Mouse (Mus musculus) thymus, postnatal 36 days (tissue): Measurements from ENCODE around the gene Tbc1d10c.
A peak's percentile ranks its signal among the peaks of the same experiment; 100 is the strongest.

Experiments used
- DNase-seq, 2 experiments: peaks; one replicate each; pipeline ENCODE4 v3.0.0; 2022; ENCODE audit warnings: mixed read lengths in 2 of 2

The Tbc1d10c gene

DNA sequence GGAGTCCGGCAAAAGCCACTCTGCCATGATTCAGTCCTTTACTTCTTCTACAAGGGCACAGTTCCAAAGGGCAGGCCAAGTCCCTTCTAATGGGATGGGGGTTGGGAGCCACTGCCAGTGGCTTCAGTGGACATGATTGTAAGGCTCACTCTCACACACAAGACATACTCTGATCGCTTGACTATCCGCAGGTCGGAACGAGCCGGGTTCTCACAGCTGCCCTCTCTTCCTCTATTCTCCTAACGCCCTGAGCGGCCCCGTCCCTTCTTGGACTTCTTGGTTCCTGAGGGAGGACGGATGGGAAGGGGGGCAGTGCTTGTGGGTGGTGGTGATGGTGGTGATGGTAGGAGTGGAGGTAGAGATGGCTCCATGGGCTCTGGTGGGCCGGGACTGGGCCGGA lies 34.3 kb downstream of the Tbc1d10c start:
- no peak for DNase-seq

- DNase-seq: peak; percentile 39 to 63
Observed at GRCm38 (mm10) chr19:4156073-4156579, 35.0 kb downstream of the Tbc1d10c start.

DNA sequence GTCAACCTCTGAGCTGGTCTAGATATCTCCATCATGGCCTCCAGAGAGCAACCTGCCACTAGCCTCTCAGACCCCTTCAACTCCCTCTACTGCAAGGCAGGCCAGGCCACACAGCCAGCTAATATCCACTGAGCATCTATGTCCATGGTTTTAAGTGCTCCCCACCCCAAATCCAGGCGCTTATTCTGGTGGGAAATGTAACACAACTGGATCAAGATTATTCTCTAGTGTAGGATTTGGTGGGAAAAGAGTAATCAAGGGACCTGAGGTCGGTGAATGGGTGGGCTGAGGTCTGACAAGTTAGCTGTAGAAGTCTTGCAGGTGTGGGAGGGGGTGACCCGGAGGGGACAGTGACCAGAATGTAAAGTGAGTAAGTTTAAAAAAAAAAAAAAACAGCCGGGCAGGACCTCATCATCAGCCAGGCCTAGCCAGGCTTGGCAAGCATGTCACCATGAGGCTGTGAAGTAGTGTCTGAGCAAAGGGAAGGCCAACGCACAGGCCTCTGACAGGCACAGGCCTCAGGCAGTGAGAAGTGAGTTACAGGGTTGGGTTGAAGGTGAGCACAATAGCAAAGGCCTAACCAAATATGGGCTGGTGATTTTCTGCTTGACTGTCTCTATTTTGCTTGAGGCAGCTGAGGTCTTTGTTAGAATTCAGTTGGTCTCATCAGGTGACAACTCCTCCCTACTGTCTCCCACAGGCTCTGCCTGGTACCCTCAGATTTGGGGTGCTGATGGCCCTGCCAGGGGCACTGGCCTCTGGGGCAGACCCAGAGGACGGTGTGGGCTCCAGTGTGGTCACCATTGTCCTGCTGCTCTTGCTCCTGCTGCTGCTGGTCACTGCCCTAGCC lies 35.6 kb downstream of the Tbc1d10c start:
- DNase-seq: peak; percentile 43 to 52

GRCm38 (mm10) chr19:4154437-4155222 lies 36.5 kb downstream of the Tbc1d10c start:
- DNase-seq: peak; percentile 83 to 89

DNA sequence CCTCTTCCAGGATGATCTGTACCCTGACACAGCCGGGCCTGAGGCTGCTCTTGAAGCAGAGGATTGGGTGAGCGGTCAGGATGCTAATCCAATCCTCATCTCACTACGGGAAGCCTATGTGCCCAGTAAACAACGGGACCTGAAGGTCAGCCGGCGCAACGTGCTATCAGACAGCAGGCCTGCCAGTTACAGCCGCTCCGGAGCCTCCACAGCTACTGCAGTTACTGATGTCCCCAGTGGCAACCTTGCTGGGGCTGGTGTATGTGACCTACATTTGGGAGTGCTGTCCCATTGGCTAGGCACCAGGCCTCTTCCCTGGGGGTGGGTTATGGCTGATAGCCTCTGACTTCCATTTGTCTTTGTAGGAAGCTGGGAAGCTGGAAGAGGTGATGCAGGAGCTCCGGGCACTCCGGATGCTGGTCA lies 37.8 kb downstream of the Tbc1d10c start, which contains the start of gene Ptprcap:
TSS of gene Ptprcap (plus strand) at position 373 of the 423 bp plus-strand sequence.
- no peak for DNase-seq

GRCm38 (mm10) chr19:4152445-4153231 lies 38.4 kb downstream of the Tbc1d10c start:
- no peak for DNase-seq

- DNase-seq: no peak
Observed at GRCm38 (mm10) chr19:4151898-4152297, 39.2 kb downstream of the Tbc1d10c start.

DNA sequence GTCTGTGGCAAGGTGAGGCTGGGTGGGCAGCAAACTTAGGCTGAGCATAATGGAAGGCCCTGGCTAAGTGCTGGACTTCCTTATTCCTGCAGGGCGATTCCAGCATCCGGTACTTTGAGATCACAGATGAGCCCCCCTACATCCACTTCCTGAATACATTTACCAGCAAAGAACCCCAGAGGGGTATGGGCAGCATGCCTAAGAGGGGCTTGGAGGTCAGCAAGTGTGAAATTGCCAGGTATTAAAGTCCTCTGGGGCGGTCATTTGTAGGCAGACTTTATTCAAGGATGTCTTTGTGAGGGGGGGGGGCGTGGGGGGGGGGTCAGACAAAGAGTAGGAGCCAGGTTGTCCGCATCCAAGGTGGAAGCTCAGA lies 39.6 kb downstream of the Tbc1d10c start:
- no peak for DNase-seq

DNA sequence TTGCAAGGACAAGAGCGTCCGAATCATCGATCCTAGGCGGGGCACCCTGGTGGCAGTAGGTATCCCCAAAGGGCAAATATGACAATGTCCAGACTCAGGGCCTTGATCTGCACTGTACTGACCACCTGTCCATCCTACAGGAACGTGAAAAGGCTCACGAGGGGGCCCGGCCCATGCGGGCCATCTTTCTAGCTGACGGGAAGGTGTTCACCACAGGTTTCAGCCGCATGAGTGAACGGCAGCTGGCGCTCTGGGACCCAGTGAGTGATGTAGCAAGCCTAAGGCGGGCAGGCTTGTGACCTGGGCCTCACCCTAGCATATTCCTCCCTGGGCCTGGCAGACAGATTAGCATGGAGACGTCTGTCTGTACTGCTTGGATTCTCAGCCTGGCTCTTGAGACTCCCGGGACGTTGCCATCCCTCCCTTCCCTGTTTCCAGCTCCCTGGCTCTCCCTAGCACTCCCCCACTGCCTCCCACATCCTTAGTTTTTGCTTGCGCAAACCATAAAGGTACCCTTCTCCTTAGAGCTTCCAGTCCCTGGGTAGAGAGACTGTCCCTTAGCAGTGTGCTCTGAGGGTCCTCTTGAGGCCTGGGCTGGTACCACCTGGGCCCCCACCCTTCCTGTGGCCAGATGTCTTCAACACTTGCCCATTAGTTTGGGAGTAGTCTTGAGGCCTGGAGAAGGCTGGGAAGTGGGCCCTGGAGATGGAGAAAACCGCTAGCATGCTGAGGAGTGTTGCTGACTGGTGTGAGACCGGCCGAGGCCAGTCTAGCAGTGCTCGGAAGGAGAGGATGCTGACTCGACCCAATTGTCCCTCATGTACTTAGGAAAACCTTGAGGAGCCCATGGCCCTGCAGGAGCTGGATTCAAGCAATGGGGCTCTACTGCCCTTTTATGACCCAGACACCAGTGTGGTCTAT lies 40.3 kb downstream of the Tbc1d10c start:
- peak in 1 of 2 experiments; percentile 22 for DNase-seq

DNA sequence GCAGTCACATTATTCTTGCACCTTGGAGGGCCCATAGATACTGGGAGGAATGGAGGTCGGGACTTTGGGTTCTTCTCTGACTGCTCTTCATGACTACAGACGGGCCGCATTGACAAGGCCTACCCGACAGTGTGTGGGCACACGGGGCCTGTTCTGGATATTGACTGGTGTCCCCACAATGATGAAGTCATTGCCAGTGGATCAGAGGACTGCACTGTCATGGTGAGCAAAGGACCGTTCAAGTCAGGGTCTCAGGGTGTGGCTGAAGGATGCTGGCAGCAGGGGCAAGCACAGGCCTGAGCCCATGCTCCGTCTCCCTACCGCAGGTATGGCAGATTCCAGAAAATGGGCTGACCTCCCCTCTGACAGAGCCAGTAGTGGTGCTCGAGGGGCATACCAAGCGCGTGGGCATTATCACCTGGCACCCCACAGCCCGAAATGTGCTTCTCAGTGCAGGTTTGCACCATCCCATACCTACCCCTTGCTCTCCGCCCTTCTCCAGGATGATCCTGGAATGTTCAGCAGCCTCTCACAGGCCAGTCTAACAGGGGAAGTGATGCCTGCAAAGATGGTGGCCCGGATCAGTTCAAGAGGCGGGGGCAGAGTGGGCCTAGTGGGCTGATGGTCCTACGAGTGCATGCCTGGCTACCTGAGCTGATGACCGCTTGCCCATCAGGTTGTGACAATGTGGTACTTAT lies 41.2 kb downstream of the Tbc1d10c start:
- peak in 1 of 2 experiments; percentile 20 for DNase-seq

DNA sequence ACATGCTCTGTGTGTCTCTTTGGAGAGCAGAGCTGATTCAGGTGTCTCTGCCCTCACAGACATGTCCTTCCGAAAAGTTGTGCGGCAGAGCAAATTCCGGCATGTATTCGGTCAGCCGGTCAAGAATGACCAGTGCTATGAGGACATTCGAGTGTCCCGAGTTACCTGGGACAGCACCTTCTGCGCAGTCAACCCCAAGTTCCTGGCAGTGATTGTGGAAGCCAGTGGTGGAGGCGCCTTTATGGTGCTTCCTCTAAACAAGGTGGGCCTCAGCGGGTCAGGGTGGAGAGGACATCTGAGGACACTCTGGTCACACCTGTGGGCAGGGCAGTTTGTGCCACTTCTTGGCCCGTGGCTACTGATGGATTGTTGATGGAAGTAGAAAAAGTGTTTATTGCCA lies 41.8 kb downstream of the Tbc1d10c start:
- peak in 1 of 2 experiments; percentile 38 for DNase-seq

- no peak for DNase-seq
Observed at GRCm38 (mm10) chr19:4148819-4149218, 42.3 kb downstream of the Tbc1d10c start.

GRCm38 (mm10) chr19:4148491-4148806 lies 42.6 kb downstream of the Tbc1d10c start, which contains the start of gene Coro1b:
Gene Coro1b, plus strand, starts transcription at chr19:4148619.
- DNase-seq: peak; percentile 95 to 97

DNA sequence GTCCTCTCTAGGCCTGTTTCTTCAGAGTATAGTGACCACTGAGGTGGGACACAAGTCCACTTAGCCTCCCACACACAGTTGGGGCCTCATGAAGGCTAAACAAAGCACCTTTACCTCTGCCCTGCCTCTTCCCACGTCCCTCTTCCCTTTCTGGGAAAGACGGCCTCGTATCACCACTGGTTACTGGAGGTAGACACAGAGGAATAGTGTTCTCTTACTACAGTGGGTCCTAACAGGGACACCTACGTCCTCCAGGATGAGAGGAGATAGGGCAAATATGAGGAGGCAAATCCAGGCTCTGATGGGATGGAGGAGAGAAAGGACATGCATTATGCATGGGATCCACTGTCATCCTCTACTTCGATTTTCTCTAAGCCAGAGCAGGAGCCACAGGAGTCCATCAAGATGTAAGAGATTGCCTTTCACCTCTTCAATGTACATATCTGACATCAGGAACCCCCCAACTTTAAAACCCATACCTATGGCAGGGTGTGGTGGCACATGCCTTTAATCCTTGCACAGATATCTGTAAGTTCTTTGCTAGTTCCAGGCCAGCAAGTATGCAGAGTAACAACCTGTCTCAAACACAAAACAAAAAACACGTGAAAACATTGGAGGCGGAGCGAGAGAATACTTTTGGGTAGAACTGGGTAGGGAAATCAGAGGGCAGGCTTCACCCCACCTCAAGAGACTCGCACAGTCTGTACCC lies 43.1 kb downstream of the Tbc1d10c start:
- DNase-seq: no peak

DNA sequence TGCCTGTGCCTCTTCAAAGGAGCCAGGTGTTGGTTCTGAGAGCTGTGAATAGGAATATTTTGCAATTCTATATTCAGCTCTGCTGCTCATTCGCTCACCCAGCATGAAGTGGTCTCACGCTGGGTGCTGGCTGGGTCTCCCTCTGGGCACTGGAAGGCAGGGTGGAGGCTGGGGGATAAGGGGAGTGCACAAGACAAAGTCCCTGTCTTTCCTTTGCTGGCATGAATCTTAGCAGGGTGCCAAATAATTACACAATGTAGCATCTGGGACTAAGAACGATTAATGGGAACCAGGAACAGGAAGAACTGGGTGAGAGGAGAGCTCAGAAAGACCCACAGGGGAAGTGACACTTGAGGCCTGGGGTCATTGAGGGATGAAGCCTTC lies 44.1 kb downstream of the Tbc1d10c start:
- DNase-seq: no peak

DNA sequence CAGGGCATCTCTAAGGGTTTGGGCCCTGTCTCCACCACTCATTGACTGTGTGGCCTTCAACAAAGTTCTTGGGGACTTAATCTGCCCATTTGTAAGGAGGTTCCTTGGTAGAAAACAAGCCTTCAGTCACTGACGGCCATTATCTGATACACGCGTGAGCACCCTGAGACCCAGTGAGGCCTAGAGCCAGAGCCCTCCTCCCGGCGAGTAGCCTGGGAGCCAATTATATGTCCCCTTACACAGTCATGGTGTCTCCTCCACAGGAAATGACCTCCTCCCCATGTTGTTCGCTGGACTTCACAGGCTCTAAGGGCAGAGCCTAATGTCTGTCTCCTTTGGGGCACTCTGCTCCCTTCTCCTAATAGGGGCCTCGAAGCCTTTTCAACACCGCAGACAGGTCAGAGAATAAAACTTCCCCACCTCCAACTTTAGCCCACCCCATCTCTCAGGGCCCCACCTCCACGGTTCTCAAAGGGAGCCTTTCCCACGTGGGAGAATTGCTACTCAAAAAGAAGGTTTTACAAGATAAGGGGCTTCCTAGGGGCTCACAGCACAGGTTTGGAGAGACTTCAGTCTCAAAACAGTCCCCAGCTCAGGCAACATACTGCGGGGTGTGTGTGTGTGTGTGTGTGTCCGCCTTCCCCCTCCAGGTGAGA lies 44.6 kb downstream of the Tbc1d10c start:
- DNase-seq: no peak

DNA sequence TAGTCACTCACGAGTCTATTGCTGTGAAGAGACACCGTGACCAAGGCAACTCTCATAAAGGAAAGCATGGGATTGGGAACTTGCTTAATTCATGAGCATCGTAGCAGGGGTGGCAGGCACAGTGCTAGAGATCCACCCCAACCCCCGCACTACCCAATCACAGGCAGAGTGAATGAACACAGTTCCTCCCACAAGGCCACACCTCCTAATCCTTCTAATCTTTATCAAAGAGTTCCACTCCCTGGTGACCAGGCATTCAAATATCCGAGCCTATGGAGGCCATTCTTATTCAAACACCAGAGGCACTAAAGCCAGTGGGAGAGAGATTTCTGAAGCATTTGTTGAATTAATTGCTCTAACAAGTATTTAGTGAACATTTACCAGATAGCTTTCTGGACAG lies 45.1 kb downstream of the Tbc1d10c start:
- DNase-seq: no peak

GRCm38 (mm10) chr19:4144550-4145498 lies 46.3 kb downstream of the Tbc1d10c start:
- DNase-seq: peak; percentile 34 to 44
